Mouse (Mus musculus) midbrain, embryonic 12.5 days (tissue): Measurements from ENCODE around the gene M1ap. TPM values are rescaled to one million over a fixed set of nuclear protein-coding genes. Genes with fewer than 3 reads are reported as not detected.

Experiments
- ATAC-seq: fragments of 200-750 bp; cut with Nextera tagmentation; 2 replicates; pipeline ENCODE4 v1.8.0; 2017; ENCODE audit warnings: low read depth, moderate TSS enrichment, moderate library complexity; ENCODE audit not compliant: low FRiP score
- H3K27ac ChIP-seq: fragments of 300-500 bp; sonication (generic); replicated peaks from 2 replicates; pipeline ENCODE4 v1.5.1; 2016; ENCODE audit warnings: mild to moderate bottlenecking
- H3K27me3 ChIP-seq: fragments of 300-500 bp; sonication (generic); 2 replicates; pipeline ENCODE4 v1.6.1; 2016; ENCODE audit warnings: mild to moderate bottlenecking
- H3K36me3 ChIP-seq: fragments of 300-500 bp; sonication (generic); 2 replicates; pipeline ENCODE4 v1.6.1; 2016
- H3K4me1 ChIP-seq: fragments of 300-500 bp; sonication (generic); 2 replicates; pipeline ENCODE4 v1.6.1; 2016
- H3K4me2 ChIP-seq: fragments of 300-500 bp; sonication (generic); replicated peaks from 2 replicates; pipeline ENCODE4 v1.6.1; 2016; ENCODE audit warnings: mild to moderate bottlenecking, moderate library complexity
- H3K4me3 ChIP-seq: fragments of 300-500 bp; sonication (generic); 2 replicates; pipeline ENCODE4 v1.5.1; 2016; ENCODE audit warnings: mild to moderate bottlenecking
- H3K9ac ChIP-seq: fragments of 300-500 bp; sonication (generic); replicated peaks from 2 replicates; pipeline ENCODE4 v1.6.1; 2016; ENCODE audit warnings: mild to moderate bottlenecking, moderate library complexity
- H3K9me3 ChIP-seq: fragments of 300-500 bp; sonication (generic); 2 replicates; pipeline ENCODE4 v1.6.1; 2016; ENCODE audit warnings: mild to moderate bottlenecking
- WGBS: fragments of 180-500 bp; shearing (Covaris S2); methylation state at CpG from one replicate; pipeline ENCODE4 v1.1.7; 2016; 5-methylcytosine and 5-hydroxymethylcytosine counted together
- polyA plus RNA-seq: library from polyadenylated mRNA; unstranded; fragments of >200 nt; fragmentation: Nextera tagmentation; extraction: Ambion mirVana; gene quantifications from 2 replicates; pipeline ENCODE4 v1.2.1, GENCODE M21; 2016

Gene M1ap
- polyA plus RNA-seq, 1 experiment from 2014 or later = 0.09 TPM

DNA sequence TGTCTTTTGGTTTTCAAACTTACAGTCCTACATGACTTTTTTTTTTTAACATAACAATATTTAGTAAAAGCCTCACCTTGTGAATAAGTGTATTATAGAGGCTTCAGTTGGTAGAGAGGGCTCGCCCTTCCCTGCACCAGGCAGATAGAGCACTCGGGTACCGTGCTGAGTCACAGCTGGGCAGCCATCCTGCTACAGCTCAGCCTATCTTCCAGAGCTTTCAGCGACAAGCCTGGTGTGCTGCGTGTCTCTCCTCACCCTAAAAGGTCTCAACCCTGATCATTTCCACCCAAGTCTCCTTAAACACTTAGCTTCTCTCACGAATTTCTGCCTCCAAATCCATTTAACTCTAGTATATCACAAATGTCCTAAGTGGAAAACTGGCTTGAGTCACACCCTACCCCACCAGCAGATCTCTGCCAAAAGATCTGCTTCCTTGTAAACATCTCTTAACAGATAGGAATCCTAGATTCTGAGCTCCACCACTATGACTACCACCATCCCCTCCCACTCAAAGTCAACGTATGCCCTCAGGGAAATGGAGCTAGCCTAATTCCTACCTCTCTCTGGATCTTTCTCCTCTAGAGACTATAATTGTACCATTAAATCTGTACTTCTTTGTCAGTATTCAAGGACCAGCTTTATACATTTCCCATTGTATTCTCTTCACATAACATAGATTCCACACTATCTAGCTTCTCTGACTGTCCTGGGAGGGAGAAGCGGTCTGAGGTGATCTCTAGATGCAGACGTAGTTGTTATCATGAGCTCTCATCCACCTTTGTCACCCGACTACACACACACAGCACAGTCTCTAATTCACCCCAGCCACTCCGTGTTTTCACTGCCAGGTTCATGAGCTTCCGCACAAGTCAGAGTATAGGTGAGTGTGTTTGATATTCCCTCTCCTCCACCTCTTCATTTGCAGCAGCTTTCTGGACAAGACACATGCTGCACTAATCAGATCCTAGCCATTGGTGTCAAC, 68.1 kb downstream of the M1ap start:
- 78% methylated on average over 12 of the region's 12 CpGs for WGBS
- Histone ChIP-seq H3K36me3 (no peaks in the 10 kb centered on the region), H3K27ac (no peak overlapping the region), H3K9me3 (no peaks in the 10 kb centered on the region), H3K4me3 (no peak overlapping the region), H3K27me3 (no peaks in the 10 kb centered on the region), H3K4me2 (no peak overlapping the region), H3K4me1 (no peaks in the 10 kb centered on the region), H3K9ac (no peak overlapping the region)
- no peak for ATAC-seq

DNA sequence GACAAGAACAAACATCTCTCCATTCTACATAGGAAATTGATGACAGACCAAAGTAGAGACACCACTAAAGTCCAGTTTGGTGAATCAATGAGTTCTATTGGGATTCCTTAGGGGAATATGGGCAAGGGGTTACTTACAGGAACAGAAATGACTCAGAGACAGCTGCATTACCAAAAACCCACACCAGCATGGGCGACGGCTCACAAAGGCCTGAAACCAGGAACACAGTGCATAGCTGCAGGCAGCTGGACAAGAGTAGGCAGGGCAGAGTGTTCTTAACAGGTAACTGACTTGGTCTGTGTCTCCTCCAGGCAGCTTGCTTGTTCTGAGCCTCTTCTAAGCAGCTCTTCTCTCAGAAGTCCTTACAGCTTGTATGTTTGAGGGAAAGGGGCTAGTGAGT, 69.0 kb downstream of the M1ap start:
- Histone ChIP-seq H3K4me1 (no peaks in the 10 kb centered on the region), H3K27me3 (no peaks in the 10 kb centered on the region), H3K9ac (no peak overlapping the region), H3K9me3 (no peaks in the 10 kb centered on the region), H3K4me2 (no peak overlapping the region), H3K27ac (no peak overlapping the region), H3K4me3 (no peak overlapping the region), H3K36me3 (no peaks in the 10 kb centered on the region)
- WGBS = 88% methylated on average over 2 of the region's 2 CpGs
- no peak for ATAC-seq

DNA sequence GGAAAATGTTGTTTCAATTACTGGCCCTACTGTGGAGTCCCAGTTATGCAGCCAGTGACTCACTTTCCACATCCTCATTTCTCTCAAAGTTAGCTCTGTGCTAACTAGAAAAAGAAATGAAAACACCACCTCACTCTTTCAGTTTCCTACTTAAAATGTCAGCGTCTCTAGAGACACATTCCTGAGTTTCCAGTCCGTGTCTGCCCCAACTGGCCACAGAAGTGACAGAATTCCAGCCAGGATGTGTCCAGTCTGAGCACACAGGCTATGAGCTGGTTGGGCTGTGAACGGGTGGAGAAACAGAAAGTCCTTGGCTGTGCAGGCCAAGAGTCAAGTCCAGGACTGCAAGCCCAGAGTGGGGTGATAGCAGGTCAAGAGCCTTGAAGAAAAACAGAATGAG, 70.5 kb downstream of the M1ap start:
- Histone ChIP-seq H3K9me3 (no peaks in the 10 kb centered on the region), H3K4me3 (no peak overlapping the region), H3K36me3 (no peaks in the 10 kb centered on the region), H3K4me2 (no peak overlapping the region), H3K4me1 (no peaks in the 10 kb centered on the region), H3K9ac (no peak overlapping the region), H3K27me3 (no peaks in the 10 kb centered on the region), H3K27ac (no peak overlapping the region)
- 72% methylated on average over 3 of the region's 3 CpGs for WGBS
- ATAC-seq = no peak

DNA sequence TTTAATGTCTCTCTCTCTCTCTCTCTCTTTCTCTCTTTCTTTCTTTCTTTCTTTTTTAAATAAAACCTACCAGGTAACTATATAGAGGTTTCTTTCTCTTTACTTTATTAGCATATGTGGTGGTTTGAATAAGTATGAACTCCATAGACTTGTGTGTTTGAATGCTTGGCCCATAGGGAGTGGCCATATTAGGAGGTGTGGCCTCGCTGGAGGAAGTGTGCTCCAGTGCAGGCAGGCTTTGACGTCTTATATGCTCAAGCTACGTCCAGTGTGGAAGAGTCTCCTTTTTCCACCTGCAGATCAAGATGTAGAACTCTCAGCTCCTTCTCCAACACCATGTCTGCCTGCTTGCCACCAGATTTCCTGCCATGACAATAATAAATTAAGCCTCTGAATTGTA, 72.3 kb downstream of the M1ap start:
- Histone ChIP-seq H3K9me3 (no peaks in the 10 kb centered on the region), H3K4me2 (no peak overlapping the region), H3K9ac (no peak overlapping the region), H3K4me1 (no peaks in the 10 kb centered on the region), H3K36me3 (no peaks in the 10 kb centered on the region), H3K4me3 (no peak overlapping the region), H3K27ac (no peak overlapping the region), H3K27me3 (0 out of 2 replicates have a peak, but pooled peaks cover 3% of the 10 kb centered on the region)
- 75% methylated on average over 3 of the region's 3 CpGs for WGBS
- no peak for ATAC-seq

DNA sequence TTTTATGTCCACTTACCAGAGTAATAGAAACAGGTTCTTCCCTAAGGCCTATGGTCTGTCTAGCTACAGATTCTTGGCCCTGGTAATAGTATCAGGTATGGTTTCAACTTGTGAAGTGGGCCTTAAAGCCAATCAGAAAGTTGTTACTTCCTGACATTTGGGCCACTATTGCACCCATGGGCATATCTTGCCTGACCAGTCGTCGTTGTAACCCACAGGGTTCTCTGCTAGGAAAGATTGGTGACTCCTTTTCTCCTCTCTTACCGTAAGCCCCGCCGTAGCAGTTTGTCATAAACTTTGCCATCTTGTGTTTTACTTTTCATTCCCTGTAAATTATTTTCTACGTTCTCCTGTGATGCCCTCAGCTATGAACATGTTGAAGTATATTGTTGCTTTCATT, 73.4 kb downstream of the M1ap start:
- no peaks in the 10 kb centered on the region for H3K4me1 ChIP-seq
- no peak overlapping the region for H3K9ac ChIP-seq
- H3K9me3 ChIP-seq = no peaks in the 10 kb centered on the region
- peaks cover 6% of the 10 kb centered on the region; the same call in 1 of the 2 replicates for H3K27me3 ChIP-seq
- no peak overlapping the region for H3K4me2 ChIP-seq
- WGBS = 93% methylated on average over 6 of the region's 6 CpGs
- no peak overlapping the region for H3K27ac ChIP-seq
- no peak for ATAC-seq
- H3K36me3 ChIP-seq = no peaks in the 10 kb centered on the region
- H3K4me3 ChIP-seq = no peak overlapping the region

DNA sequence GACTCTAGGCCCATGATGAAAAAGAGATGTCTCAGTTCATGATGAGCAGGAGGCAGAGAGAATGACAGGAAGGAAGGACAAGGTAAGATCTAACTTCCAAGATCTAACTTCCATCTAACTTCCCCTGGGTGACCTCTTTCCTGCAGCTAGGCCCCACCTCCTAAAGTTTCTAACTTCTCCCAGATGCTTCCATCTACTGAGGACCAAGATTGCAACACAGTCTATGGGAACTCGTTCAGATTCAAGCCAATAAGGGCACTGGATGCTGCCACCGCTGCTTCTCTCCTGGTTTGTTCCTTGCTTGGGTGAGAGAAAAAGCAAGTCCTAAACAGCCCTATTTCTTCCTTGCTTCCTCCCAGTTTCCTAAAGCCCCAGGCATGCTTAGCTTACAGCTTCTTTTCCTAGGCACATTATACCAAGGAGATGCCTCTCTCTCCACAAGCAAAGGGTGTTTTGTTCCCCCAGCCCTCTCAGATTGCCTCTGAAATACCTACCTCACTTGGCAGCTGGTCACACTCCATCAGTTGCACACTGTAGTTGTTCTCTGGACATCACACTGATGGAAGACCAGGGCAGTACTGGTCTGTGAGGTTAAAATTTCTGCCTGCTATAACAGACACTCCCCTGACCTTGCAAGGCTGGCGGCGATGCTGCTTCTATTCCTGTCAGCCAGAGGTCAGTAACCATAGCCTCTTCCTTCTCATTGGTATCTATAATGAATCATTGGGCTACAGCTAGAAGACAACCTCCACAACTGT, 74.3 kb downstream of the M1ap start:
- WGBS = 90% methylated on average over 4 of the region's 4 CpGs
- ATAC-seq = no peak

DNA sequence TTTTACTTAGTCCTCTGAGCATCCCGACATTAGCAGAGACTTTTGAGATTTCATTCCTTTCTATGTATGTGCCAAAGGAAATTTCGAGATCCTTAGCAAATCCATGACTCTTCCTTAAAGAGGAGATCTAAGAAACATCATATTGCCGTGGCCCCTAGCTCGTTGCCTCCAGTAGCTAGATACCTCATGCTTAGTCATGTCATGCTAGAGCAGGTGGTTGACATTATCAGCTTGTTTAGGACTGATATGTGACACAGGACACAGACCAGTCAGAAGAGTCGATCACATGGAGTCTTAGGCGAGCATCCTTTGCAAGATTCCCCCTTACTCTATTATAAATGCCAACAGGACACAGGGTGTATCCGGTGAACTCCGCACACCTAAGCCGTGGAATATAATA, 76.3 kb downstream of the M1ap start:
- H3K4me1 ChIP-seq = no peaks in the 10 kb centered on the region
- no peak for ATAC-seq
- H3K4me2 ChIP-seq = no peak overlapping the region
- H3K36me3 ChIP-seq = no peaks in the 10 kb centered on the region
- WGBS = 84% methylated on average over 9 of the region's 9 CpGs
- H3K27ac ChIP-seq = no peak overlapping the region
- H3K9ac ChIP-seq = no peak overlapping the region
- peaks cover 14% of the 10 kb centered on the region for H3K27me3 ChIP-seq
- H3K4me3 ChIP-seq = no peak overlapping the region
- H3K9me3 ChIP-seq = no peaks in the 10 kb centered on the region

More for the DNA sequence above, 74.3 kb downstream of the M1ap start:
- H3K4me2 ChIP-seq = no peak overlapping the region
- no peak overlapping the region for H3K27ac ChIP-seq
- H3K27me3 ChIP-seq = peaks cover 8% of the 10 kb centered on the region; the same call in 1 of the 2 replicates
- H3K9me3 ChIP-seq = no peaks in the 10 kb centered on the region
- no peaks in the 10 kb centered on the region for H3K4me1 ChIP-seq
- H3K4me3 ChIP-seq = no peak overlapping the region
- no peak overlapping the region for H3K9ac ChIP-seq
- H3K36me3 ChIP-seq = no peaks in the 10 kb centered on the region

DNA sequence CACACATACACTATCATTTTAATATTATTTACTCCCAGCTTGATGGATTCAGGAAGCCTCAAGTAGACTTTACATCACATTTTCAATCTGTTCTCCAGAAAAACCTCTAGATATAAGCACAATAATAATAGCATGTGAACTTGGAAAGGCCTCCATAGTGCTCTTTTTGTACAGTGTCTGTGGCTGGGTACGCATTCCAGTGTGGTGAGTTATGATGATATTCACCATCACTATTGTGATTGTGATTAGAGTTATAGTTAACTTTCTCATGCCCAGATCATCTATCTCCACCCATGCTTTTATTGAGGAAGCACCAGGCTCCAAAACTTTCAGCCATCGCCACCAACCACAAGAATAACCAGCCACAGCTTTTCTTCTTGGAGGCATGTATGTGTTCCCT, 77.1 kb downstream of the M1ap start:
- no peak for ATAC-seq
- 99% methylated on average over 2 of the region's 2 CpGs for WGBS

DNA sequence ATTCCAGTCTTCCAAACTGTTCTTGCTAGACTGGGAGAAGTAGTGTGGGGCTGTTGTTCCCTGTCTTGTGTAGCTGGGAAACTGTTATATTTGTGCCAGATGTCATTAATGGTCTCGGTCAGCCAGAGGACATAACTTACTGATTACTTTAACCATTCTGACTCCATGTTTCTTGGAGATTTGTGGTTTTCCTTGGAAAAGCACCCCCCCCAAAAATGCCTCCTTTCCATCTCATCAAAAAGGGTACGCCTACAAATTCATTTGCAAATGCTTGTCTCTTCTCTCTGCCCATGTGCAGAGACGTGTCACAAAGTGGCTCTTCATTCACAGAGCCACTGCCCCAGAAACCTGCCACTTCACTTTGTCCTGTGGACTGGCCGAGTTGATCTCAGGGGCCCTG, 77.7 kb downstream of the M1ap start:
- 68% methylated on average over 4 of the region's 4 CpGs for WGBS
- Histone ChIP-seq H3K4me1 (no peaks in the 10 kb centered on the region), H3K9ac (no peak overlapping the region), H3K9me3 (no peaks in the 10 kb centered on the region), H3K27ac (no peak overlapping the region), H3K4me3 (no peak overlapping the region), H3K36me3 (no peaks in the 10 kb centered on the region), H3K4me2 (no peak overlapping the region), H3K27me3 (peaks cover 28% of the 10 kb centered on the region)
- ATAC-seq = no peak

More for the DNA sequence above, 77.1 kb downstream of the M1ap start:
- H3K9me3 ChIP-seq = no peaks in the 10 kb centered on the region
- H3K4me3 ChIP-seq = no peak overlapping the region
- H3K4me2 ChIP-seq = no peak overlapping the region
- peaks cover 22% of the 10 kb centered on the region for H3K27me3 ChIP-seq
- no peaks in the 10 kb centered on the region for H3K4me1 ChIP-seq
- no peak overlapping the region for H3K27ac ChIP-seq
- H3K36me3 ChIP-seq = no peaks in the 10 kb centered on the region
- no peak overlapping the region for H3K9ac ChIP-seq

DNA sequence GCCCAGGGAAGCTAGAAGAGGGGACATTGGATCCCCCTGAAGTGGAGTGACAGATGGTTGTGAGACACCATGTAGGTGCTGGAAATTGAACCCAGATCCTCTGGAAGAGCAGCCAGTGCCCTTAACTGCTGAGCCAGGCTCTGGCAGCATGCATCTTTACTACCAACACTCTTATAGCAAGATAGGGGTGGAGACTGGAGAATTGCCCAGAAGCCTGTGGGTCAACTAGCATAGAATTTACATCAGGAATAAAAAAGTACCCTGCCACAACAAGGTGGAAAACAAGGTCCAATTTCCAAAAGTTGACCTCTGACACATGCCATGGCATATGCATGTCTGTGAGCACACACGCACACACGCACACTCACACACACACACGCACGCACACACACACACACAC, 78.5 kb downstream of the M1ap start:
- ATAC-seq = no peak
- Histone ChIP-seq H3K4me3 (no peak overlapping the region), H3K36me3 (no peaks in the 10 kb centered on the region), H3K4me1 (no peaks in the 10 kb centered on the region; the same call in 1 of the 2 replicates), H3K9me3 (no peaks in the 10 kb centered on the region), H3K4me2 (no peak overlapping the region), H3K9ac (no peak overlapping the region), H3K27ac (no peak overlapping the region), H3K27me3 (peaks cover 36% of the 10 kb centered on the region)
- WGBS = 94% methylated on average over 4 of the region's 4 CpGs

DNA sequence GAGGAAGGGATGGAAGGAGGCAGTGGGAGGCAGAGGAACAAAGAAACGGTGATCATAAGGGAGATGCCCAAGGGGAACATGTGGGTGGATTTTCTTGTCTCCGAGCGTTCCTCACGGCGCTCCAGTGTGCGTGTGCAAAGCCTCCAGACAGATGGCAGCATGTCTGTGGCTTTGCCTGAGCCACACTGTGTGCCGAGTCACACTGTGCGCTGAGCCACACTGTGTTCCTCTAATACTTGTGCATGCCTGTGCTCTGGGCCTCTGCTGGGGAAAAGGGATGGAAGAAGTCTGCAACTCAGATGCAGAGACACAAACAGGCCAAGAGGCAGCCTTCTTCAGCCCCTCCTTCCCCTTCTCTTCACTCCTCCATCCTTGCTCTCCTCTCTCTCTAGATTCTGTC, 80.6 kb downstream of the M1ap start:
- Histone ChIP-seq H3K9me3 (no peaks in the 10 kb centered on the region), H3K4me3 (no peak overlapping the region), H3K36me3 (no peaks in the 10 kb centered on the region), H3K4me1 (peaks cover 3% of the 10 kb centered on the region; the same call in 1 of the 2 replicates), H3K27ac (no peak overlapping the region), H3K4me2 (no peak overlapping the region), H3K9ac (no peak overlapping the region), H3K27me3 (peaks cover 57% of the 10 kb centered on the region)
- ATAC-seq = no peak
- WGBS = 79% methylated on average over 8 of the region's 8 CpGs

DNA sequence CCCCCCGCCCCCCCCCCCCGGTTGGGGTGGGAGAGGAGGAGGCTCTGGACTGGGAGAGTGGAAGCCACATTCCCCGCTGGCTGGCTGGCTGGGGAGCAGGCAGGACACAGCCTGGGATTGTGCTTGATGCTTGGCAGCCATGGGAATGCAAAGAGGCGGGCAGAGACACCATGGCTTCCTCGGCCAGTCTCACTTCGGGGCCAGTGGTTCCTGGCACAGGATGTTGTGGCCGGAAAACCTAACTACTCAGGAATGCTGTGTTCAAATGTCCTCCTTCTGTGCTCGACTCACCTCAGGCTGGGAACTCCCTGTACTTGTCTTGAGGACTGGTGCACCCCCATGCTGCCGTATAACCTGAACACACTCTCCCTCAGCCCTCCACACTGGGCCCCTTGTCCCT, 81.0 kb downstream of the M1ap start:
- H3K9ac ChIP-seq = no peak overlapping the region
- H3K4me3 ChIP-seq = no peak overlapping the region
- H3K4me2 ChIP-seq = no peak overlapping the region
- 55% methylated on average over 8 of the region's 9 CpGs for WGBS
- peaks cover 61% of the 10 kb centered on the region for H3K27me3 ChIP-seq
- peaks cover 7% of the 10 kb centered on the region; the same call in 1 of the 2 replicates for H3K4me1 ChIP-seq
- ATAC-seq = no peak
- H3K27ac ChIP-seq = no peak overlapping the region
- no peaks in the 10 kb centered on the region for H3K36me3 ChIP-seq
- H3K9me3 ChIP-seq = no peaks in the 10 kb centered on the region
